Mouse (Mus musculus) liver, embryonic 14.5 days (tissue): ENCODE measurements around the gene Tbc1d19. TPM values are rescaled to one million over a fixed set of nuclear protein-coding genes. Genes with fewer than 3 reads are reported as not detected.

Experiments
- ATAC-seq: fragments of 200-750 bp; cut with Nextera tagmentation; 2 replicates; pipeline ENCODE4 v1.8.0; 2017; ENCODE audit warnings: moderate number of reproducible peaks, mild to moderate bottlenecking, moderate library complexity; ENCODE audit not compliant: insufficient read depth
- DNase-seq, 3 experiments: peaks; one replicate each; pipeline ENCODE4 v3.0.0-alpha.2; 2012 to 2013; ENCODE audit warnings: low read depth in 3 of 3, low spot score in 3 of 3
- H3K27ac ChIP-seq: fragments of 300-500 bp; sonication (generic); 2 replicates; pipeline ENCODE4 v1.5.1; 2014; ENCODE audit warnings: moderate library complexity, mild to moderate bottlenecking, control low read depth, inconsistent platforms
- H3K27me3 ChIP-seq: fragments of 300-500 bp; sonication (generic); 2 replicates; pipeline ENCODE4 v1.6.1; 2014; ENCODE audit warnings: mild to moderate bottlenecking, low read length, moderate library complexity; ENCODE audit not compliant: control insufficient read depth, insufficient read depth
- H3K36me3 ChIP-seq: fragments of 300-500 bp; sonication (generic); replicated peaks from 2 replicates; pipeline ENCODE4 v1.6.1; 2014; ENCODE audit warnings: low read depth; ENCODE audit not compliant: control insufficient read depth, insufficient read depth
- H3K4me1 ChIP-seq, 2 experiments: fragments of 200-500 bp in 1 of 2; fragments of 300-500 bp in 1 of 2; sonication (generic) in 1 of 2; replicated peaks; 2 replicates each; pipeline ENCODE4 v1.6.1; 2012 to 2014; ENCODE audit warnings: antibody characterized with exemption in 1 of 2, inconsistent platforms in 1 of 2, low read length in 1 of 2; ENCODE audit not compliant: control insufficient read depth in 2 of 2, insufficient read depth in 2 of 2
- H3K4me2 ChIP-seq: fragments of 300-500 bp; sonication (generic); 2 replicates; pipeline ENCODE4 v1.6.1; 2014; ENCODE audit warnings: low read depth, mild to moderate bottlenecking, control low read depth, moderate library complexity
- H3K4me3 ChIP-seq, 2 experiments: fragments of 200-500 bp in 1 of 2; fragments of 300-500 bp in 1 of 2; sonication (generic) in 1 of 2; 2 replicates each; pipeline ENCODE4 v1.5.1; 2012 to 2014; ENCODE audit warnings: low read depth in 2 of 2, low read length in 2 of 2, mild to moderate bottlenecking in 2 of 2, control low read depth in 1 of 2, inconsistent platforms in 1 of 2, moderate library complexity in 1 of 2; ENCODE audit not compliant: insufficient read depth in 1 of 2
- H3K9ac ChIP-seq: fragments of 300-500 bp; sonication (generic); replicated peaks from 2 replicates; pipeline ENCODE4 v1.6.1; 2014; ENCODE audit warnings: mild to moderate bottlenecking, control low read depth, moderate library complexity
- H3K9me3 ChIP-seq: fragments of 300-500 bp; sonication (generic); 2 replicates; pipeline ENCODE4 v1.6.1; 2016; ENCODE audit warnings: low read length, mixed read lengths; ENCODE audit not compliant: control insufficient read depth
- CTCF ChIP-seq: IDR thresholded peaks from 2 replicates; pipeline ENCODE4 v1.5.1; 2016; ENCODE audit warnings: antibody characterized with exemption, low read depth, control low read depth
- EP300 ChIP-seq: IDR thresholded peaks from 2 replicates; pipeline ENCODE4 v1.6.1; 2016; ENCODE audit warnings: antibody characterized with exemption, low read depth
- WGBS: fragments of 180-500 bp; shearing (Covaris S2); extraction: QIAGEN DNeasy Blood & Tissue Kit; methylation state at CpG from one replicate; pipeline ENCODE4 v1.1.7; 2014; ENCODE audit not compliant: insufficient replicate concordance; 5-methylcytosine and 5-hydroxymethylcytosine counted together
- polyA plus RNA-seq, 2 experiments: library from polyadenylated mRNA; depleted of rRNA in 1 of 2; stranded (reverse) in 1 of 2; unstranded in 1 of 2; fragments of >200 nt; fragmentation: Nextera tagmentation in 1 of 2; extraction: Ambion mirVana in 1 of 2; gene quantifications; 2 replicates each; pipeline versions ENCODE4 v1.2.1 to v1.2.3; 2012 to 2014

Tbc1d19 gene
- polyA plus RNA-seq, 2 experiments = 3.5 to 4.5 TPM

DNA sequence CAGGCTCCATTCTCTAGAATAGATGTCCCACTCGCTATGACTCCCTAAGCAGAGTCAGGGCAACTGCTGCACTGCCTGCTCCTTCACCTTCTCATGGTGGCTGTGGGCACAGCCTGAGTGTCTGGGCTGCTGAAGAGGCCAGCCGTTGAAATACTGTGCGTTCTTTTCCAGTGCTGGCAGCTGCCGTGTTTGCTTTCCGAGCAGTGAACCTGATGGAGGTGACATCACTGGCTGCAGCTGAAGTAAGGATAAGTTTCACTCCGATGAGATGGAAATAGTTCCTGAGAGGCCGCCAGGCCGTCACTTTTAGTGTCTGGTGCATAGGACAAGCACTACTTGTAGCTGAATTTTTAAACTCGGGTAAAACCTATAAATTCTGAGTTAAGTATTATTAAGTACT lies 92.0 kb downstream of the Tbc1d19 start:
- no peaks in the 10 kb centered on the region for H3K27me3 ChIP-seq
- ATAC-seq (no peak), DNase-seq (no peak)
- no peak overlapping the region for H3K9ac ChIP-seq
- no peak overlapping the region for H3K4me3 ChIP-seq
- H3K36me3 ChIP-seq = no peaks in the 10 kb centered on the region
- no peaks in the 10 kb centered on the region for H3K4me1 ChIP-seq
- H3K4me2 ChIP-seq = no peak overlapping the region
- 64% methylated on average over 9 of the region's 9 CpGs for WGBS
- H3K27ac ChIP-seq = no peak overlapping the region
- TF ChIP-seq CTCF (no peak), EP300 (no peak)
- H3K9me3 ChIP-seq = no peaks in the 10 kb centered on the region

DNA sequence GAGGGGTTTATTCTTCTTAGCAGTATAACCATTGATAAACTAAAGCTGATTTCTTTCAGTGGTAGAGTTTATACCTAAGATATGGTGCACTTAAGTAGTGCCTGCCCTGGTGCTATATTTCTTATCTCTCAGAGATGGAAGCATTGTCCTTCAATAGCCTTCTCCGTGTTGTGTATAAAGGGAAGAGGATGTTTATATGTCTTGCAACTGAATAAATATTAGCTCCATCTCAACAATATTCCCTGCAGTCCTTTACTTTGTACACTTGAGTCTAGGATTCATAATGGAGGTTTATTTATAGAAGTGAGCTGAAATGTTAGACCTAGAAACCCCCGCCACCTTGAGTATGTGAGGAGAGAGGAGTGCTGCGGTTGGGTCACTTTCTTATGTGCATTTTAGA lies 93.4 kb downstream of the Tbc1d19 start:
- ATAC-seq (no peak), DNase-seq (no peak)
- Histone ChIP-seq H3K4me3 (no peak overlapping the region), H3K27me3 (no peaks in the 10 kb centered on the region), H3K36me3 (no peaks in the 10 kb centered on the region), H3K9ac (no peak overlapping the region), H3K27ac (no peak overlapping the region), H3K4me1 (no peaks in the 10 kb centered on the region), H3K9me3 (no peaks in the 10 kb centered on the region), H3K4me2 (no peak overlapping the region)
- 56% methylated on average over 3 of the region's 3 CpGs for WGBS
- TF ChIP-seq EP300 (no peak), CTCF (no peak)

DNA sequence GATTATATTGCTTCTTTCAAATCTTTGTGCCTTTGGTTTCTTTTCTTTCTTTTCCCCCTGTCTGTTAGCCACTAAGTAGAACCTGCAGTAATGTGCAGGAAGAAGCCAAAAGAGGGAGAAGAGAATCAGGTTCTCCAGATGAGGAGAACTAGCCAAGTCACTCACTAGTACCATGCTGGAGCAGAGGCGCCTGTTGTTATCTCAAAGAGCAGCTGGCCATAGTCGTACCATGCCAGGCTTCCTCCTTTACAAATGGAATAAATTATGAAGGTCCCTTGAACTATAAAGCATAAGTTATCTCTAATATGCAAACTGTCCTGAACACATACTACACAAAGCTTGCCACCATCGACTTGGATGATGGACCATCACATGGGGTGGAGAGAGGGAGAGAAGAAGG lies 99.8 kb downstream of the Tbc1d19 start:
- H3K27ac ChIP-seq = no peak overlapping the region
- H3K4me2 ChIP-seq = no peak overlapping the region
- H3K4me3 ChIP-seq = no peak overlapping the region
- WGBS = 18% methylated on average over 3 of the region's 3 CpGs
- H3K4me1 ChIP-seq = peaks cover 0 to 2% of the 10 kb centered on the region in 2 experiments; a peak in 1 of 4 replicates
- no peaks in the 10 kb centered on the region for H3K36me3 ChIP-seq
- DNase-seq (peak; percentile 4 to 43 (median 25)), ATAC-seq (peak; percentile 81)
- TF ChIP-seq EP300 = peak; percentile 48
- no peak for TF ChIP-seq CTCF
- no peaks in the 10 kb centered on the region for H3K27me3 ChIP-seq
- no peak overlapping the region for H3K9ac ChIP-seq
- H3K9me3 ChIP-seq = no peaks in the 10 kb centered on the region

GRCm38 (mm10) chr5:53920416-53920815 lies 111.0 kb downstream of the Tbc1d19 start:
- DNase-seq (no peak), ATAC-seq (no peak)
- no peaks in the 10 kb centered on the region for H3K9me3 ChIP-seq
- 72% methylated on average over 2 of the region's 2 CpGs for WGBS
- no peaks in the 10 kb centered on the region for H3K27me3 ChIP-seq
- no peak overlapping the region for H3K9ac ChIP-seq
- H3K36me3 ChIP-seq = no peaks in the 10 kb centered on the region
- H3K4me3 ChIP-seq = no peak overlapping the region
- TF ChIP-seq EP300 (no peak), CTCF (no peak)
- no peak overlapping the region for H3K4me2 ChIP-seq
- no peak overlapping the region for H3K27ac ChIP-seq
- no peaks in the 10 kb centered on the region for H3K4me1 ChIP-seq

GRCm38 (mm10) chr5:53922149-53922904 lies 112.9 kb downstream of the Tbc1d19 start:
- WGBS = 65% methylated on average over 10 of the region's 10 CpGs
- Histone ChIP-seq H3K27ac (no peak overlapping the region), H3K9ac (no peak overlapping the region), H3K4me3 (no peak overlapping the region), H3K36me3 (no peaks in the 10 kb centered on the region), H3K9me3 (no peaks in the 10 kb centered on the region), H3K27me3 (no peaks in the 10 kb centered on the region), H3K4me1 (no peaks in the 10 kb centered on the region), H3K4me2 (no peak overlapping the region)
- no peak for TF ChIP-seq CTCF
- TF ChIP-seq EP300 = no peak
- DNase-seq (no peak), ATAC-seq (no peak)
